23 mouse cellular contexts compared by ENCODE assay signal in the genomic region with DNA sequence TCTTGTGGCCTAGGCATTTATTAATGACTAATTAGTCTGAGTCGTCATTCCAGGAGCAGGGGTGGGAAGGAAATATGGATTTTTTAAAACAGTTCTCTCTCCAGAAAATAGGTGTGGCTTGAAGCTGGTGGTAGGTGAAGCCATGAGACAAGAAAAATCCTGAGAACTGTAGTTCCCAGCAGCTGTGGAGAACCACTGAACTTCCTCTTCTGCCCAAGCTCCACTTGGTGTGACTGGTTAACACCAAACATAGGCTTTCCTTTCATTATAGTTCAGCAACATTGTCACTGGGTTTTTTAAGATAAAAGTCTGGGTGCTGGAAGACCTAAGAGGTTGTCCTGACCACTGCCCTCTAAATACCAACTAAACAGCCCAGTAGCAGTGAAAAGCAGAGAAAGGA. TPM values are rescaled to one million over a fixed set of nuclear protein-coding genes. Genes with fewer than 3 reads are reported as not detected.
"Had no signal": no experiment of that assay in that cellular context is flagged by ENCODE, and none has a peak within 500 bp of the region (broad histone marks: within the 10 kb centered on the region; RNA-seq: fewer than 3 reads in every experiment).

No protein-coding gene starts in this region.

- H3K4me3 ChIP-seq: liver, embryonic 13.5 days; liver, embryonic 15.5 days; lung, embryonic 15.5 days; midbrain, embryonic 12.5 days; midbrain, embryonic 15.5 days; myocyte; neural tube, embryonic 13.5 days; neural tube, embryonic 15.5 days had no signal

- DNase-seq: liver, embryonic 13.5 days; liver, postnatal 0 days; lung, adult 2 months; lung, postnatal 14 days; lung, postnatal 36 days; retina, postnatal 1 day; right cerebral cortex, adult 18-20 months; right cerebral cortex, postnatal 25 days; right cerebral cortex, postnatal 4 days; spleen, adult 18-20 months; thymus, adult 18-20 months; thymus, postnatal 14 days; thymus, postnatal 36 days had no signal

- H3K36me3 ChIP-seq: liver, embryonic 13.5 days; liver, embryonic 15.5 days; lung, embryonic 15.5 days; midbrain, embryonic 12.5 days; midbrain, embryonic 15.5 days; neural tube, embryonic 13.5 days; neural tube, embryonic 15.5 days had no signal

- H3K4me1 ChIP-seq: liver, embryonic 13.5 days; liver, embryonic 15.5 days; lung, embryonic 15.5 days had no signal

- H3K9me3 ChIP-seq: liver, embryonic 13.5 days; liver, embryonic 15.5 days; lung, embryonic 15.5 days; midbrain, embryonic 12.5 days; midbrain, embryonic 15.5 days; neural tube, embryonic 13.5 days; neural tube, embryonic 15.5 days had no signal

- H3K9ac ChIP-seq: liver, embryonic 13.5 days; liver, embryonic 15.5 days; liver, postnatal 0 days; lung, embryonic 15.5 days; midbrain, embryonic 12.5 days; midbrain, embryonic 15.5 days; neural tube, embryonic 13.5 days; neural tube, embryonic 15.5 days had no signal

- H3K27ac ChIP-seq: liver, embryonic 13.5 days; liver, embryonic 15.5 days; lung, embryonic 15.5 days; macrophage; midbrain, embryonic 15.5 days; neural tube, embryonic 13.5 days; neural tube, embryonic 15.5 days had no signal

- H3K27me3 ChIP-seq: liver, embryonic 13.5 days; liver, embryonic 15.5 days; lung, embryonic 15.5 days; midbrain, embryonic 15.5 days; neural tube, embryonic 13.5 days had no signal

- ATAC-seq: liver, postnatal 0 days; lung, postnatal 0 days; midbrain, embryonic 15.5 days had no signal

- H3K4me2 ChIP-seq: liver, embryonic 13.5 days; liver, embryonic 15.5 days; lung, embryonic 15.5 days; midbrain, embryonic 12.5 days; midbrain, embryonic 15.5 days; neural tube, embryonic 13.5 days; neural tube, embryonic 15.5 days had no signal

RNA-seq across cellular contexts. Expression of gene Hrh2, which starts 31.4 kb away (rescaled TPM):
- polyA plus RNA-seq: myocyte; neural tube, embryonic 11.5 days had no signal
